Mouse (Mus musculus) brain, adult 2 months (tissue): ENCODE measurements around the gene Maml3.

Source experiments
- DNase-seq: peaks from one replicate; pipeline ENCODE4 v3.0.0; 2011; ENCODE audit warnings: low read depth, low spot score

Maml3 gene

GRCm38 (mm10) chr3:51713233-51713632, 391.6 kb downstream of the Maml3 start:
- DNase-seq: no peak

GRCm38 (mm10) chr3:51712382-51712781, 392.5 kb downstream of the Maml3 start:
- DNase-seq: no peak

GRCm38 (mm10) chr3:51708746-51709411, 396.0 kb downstream of the Maml3 start:
- peak; percentile 99 for DNase-seq

- no peak for DNase-seq
Measured at GRCm38 (mm10) chr3:51708375-51708745, 396.5 kb downstream of the Maml3 start.

- peak; percentile 50 for DNase-seq
Measured at GRCm38 (mm10) chr3:51705220-51705619, 399.7 kb downstream of the Maml3 start.

GRCm38 (mm10) chr3:51703478-51703877, 401.4 kb downstream of the Maml3 start:
- DNase-seq: no peak

- DNase-seq: peak; percentile 59
Measured at GRCm38 (mm10) chr3:51702701-51703286, 402.1 kb downstream of the Maml3 start.

- DNase-seq: no peak
Measured at GRCm38 (mm10) chr3:51701950-51702349, 402.9 kb downstream of the Maml3 start.

- peak; percentile 99 for DNase-seq
Measured at GRCm38 (mm10) chr3:51701281-51701751, 403.6 kb downstream of the Maml3 start.

- DNase-seq: peak; percentile 84
Measured at GRCm38 (mm10) chr3:51700731-51701280, 404.1 kb downstream of the Maml3 start.

GRCm38 (mm10) chr3:51700123-51700522, 404.8 kb downstream of the Maml3 start:
- no peak for DNase-seq

GRCm38 (mm10) chr3:51697931-51698330, 406.9 kb downstream of the Maml3 start:
- no peak for DNase-seq

- DNase-seq: no peak
Measured at GRCm38 (mm10) chr3:51695713-51696112, 409.2 kb downstream of the Maml3 start.

GRCm38 (mm10) chr3:51694576-51694975, 410.3 kb downstream of the Maml3 start:
- no peak for DNase-seq

GRCm38 (mm10) chr3:51693196-51693595, 411.7 kb downstream of the Maml3 start:
- peak; percentile 24 for DNase-seq

- no peak for DNase-seq
Measured at GRCm38 (mm10) chr3:51688725-51689124, 416.2 kb downstream of the Maml3 start.

- DNase-seq: no peak
Measured at GRCm38 (mm10) chr3:51686791-51687190, 418.1 kb downstream of the Maml3 start.

- DNase-seq: no peak
Measured at GRCm38 (mm10) chr3:51686316-51686715, 418.6 kb downstream of the Maml3 start.

GRCm38 (mm10) chr3:51685539-51685938, 419.3 kb downstream of the Maml3 start:
- DNase-seq: no peak

GRCm38 (mm10) chr3:51674963-51675362, 429.9 kb downstream of the Maml3 start:
- DNase-seq: no peak

GRCm38 (mm10) chr3:51673408-51674086, 431.3 kb downstream of the Maml3 start:
- DNase-seq: peak; percentile 60

- no peak for DNase-seq
Measured at GRCm38 (mm10) chr3:51672631-51673030, 432.2 kb downstream of the Maml3 start.
